Mouse (Mus musculus) E14TG2a.4 (cell line): ENCODE data around the gene Wdr18.

Source experiments
- CTCF ChIP-seq: conservative IDR thresholded peaks from 2 replicates; pipeline ENCODE4 v1.5.1; 2014; ENCODE audit warnings: low read length
- NANOG ChIP-seq: IDR thresholded peaks from 2 replicates; pipeline ENCODE4 v1.6.1; 2014; ENCODE audit warnings: borderline replicate concordance, low read length, mixed read lengths
- POU5F1 ChIP-seq: IDR thresholded peaks from 2 replicates; pipeline ENCODE4 v1.6.1; 2014; ENCODE audit warnings: low read length, borderline replicate concordance

- TF ChIP-seq CTCF (no peak), POU5F1 (no peak), NANOG (no peak)
Measured at GRCm38 (mm10) chr10:79991099-79991498, 31.1 kb downstream of the Wdr18 start.
